Mouse (Mus musculus): ENCODE measurements at regions not wholly inside any gene's neighbourhood (a gene's known extent, or its start where the extent isn't known, plus 50 kb on each side); places are given as distances from the start of the nearest gene placed in this dataset.

DNA sequence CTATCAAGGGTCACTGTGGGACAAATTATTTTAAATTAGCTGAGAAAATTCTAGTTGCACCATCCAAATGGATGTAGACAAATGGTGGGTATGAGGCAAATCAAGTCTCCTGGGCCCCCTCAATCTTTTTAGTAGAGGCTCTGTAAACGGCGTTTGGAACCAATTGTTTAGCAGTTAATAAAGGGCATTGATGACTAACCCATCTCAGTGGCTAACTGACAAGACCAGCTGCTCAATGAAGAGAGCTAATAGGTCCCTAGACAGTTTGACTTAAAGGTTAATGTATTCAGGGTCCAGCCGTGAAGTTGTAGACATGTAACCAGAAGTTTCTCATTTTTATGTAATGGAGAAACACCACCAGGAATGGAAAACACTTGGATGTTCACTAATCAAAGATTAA, 332.6 kb upstream of the Gm21961 start:
- Histone ChIP-seq H3K27ac (no peak overlapping the region), H3K4me3 (no peak overlapping the region)
- DNase-seq (ENCODE audit: low spot score in 2 of 2), result no peak
- TF ChIP-seq CTCF (conservative IDR thresholded peaks at IDR 0.05), result no peak

DNA sequence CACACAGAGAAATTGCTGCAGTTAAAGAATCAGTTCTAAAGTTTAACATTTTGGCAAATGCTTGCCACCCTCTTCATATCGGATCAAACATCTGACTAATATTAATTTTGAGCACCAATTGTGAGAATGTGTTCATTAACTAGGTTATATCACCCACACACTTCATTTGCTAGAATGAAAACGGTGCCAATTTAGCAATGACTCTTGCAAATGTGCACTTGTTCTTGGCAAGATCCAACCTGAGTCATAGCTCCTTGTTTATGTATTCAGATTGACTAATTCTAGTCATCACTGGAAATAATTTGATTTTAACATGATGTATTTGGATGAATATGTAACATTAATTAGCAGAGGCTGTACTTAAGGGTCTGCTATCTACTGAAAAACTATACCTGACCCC, 327.8 kb upstream of the Gm21961 start:
- no peak overlapping the region for H3K4me3 ChIP-seq
- TF ChIP-seq CTCF (conservative IDR thresholded peaks at IDR 0.05), result no peak
- no peak overlapping the region for H3K27ac ChIP-seq
- peak; percentile 62 to 80 for DNase-seq (ENCODE audit: low spot score in 2 of 2)

DNA sequence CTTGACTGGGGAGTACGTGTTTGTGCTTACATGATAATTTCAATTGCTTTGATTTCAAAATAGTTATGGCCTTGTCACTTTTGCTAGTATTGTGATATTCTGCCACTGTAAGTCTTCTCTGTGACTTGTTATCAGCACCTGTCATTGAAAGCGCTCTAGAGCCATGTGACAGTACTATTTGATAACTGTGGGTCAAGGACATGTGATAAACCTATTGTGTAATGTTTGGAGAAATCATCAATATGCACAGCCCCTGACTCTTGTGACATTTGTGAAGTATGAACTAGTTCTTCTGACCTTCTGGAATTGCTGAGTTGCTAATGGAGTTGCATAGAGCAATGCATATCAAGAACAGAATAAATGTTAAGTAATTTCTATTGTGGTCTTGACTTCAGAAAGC, 319.4 kb upstream of the Gm21961 start:
- no peak overlapping the region for H3K4me3 ChIP-seq
- no peak overlapping the region for H3K27ac ChIP-seq
- TF ChIP-seq CTCF (conservative IDR thresholded peaks at IDR 0.05), result no peak
- DNase-seq (ENCODE audit: low spot score in 2 of 2), result no peak

DNA sequence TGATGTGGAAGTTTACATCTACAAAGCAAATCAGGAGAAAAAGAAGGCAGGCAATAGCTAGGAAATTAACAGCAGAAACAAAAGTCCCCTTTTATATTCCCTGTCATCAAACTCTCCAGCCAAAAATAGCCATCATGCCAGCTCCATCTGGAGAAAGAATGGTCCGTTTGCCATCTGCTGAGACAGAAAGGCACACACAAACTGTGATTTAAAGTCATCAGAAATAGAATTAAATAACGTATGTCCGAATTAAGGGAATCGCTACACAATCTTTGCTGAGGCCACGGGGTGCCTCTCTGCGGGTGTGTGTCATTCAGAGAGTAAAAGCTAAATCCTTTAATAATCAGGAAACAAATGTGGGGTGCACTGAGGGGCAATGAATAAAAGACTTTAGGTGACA, 293.4 kb upstream of the Gm21961 start:
- DNase-seq (ENCODE audit: low spot score in 2 of 2), result no peak
- TF ChIP-seq CTCF (conservative IDR thresholded peaks at IDR 0.05), result no peak
- Histone ChIP-seq H3K27ac (no peak overlapping the region), H3K4me3 (no peak overlapping the region)

DNA sequence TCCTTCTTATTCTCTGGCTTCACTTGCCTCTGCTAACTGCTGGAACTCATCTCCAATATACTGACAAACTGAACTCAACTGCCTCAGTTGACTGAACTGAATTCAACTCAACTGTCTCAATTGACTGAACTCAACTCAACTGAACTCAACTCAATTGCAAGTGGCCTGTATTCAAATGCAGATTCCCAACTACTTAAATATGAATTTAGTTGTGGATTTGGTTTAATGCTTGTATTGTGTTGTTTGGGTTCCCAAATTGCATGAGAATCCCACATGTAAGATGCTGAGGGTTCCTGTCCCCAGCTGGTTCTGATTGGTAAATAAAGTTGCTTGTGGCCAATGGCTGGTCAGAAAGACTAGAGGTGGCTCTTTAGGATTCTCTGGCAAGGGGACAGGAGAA, 244.1 kb upstream of the Gm21961 start:
- H3K27ac ChIP-seq, result no peak overlapping the region
- no peak for DNase-seq (ENCODE audit: low spot score in 2 of 2)
- no peak for TF ChIP-seq CTCF (conservative IDR thresholded peaks at IDR 0.05)
- H3K4me3 ChIP-seq, result no peak overlapping the region

DNA sequence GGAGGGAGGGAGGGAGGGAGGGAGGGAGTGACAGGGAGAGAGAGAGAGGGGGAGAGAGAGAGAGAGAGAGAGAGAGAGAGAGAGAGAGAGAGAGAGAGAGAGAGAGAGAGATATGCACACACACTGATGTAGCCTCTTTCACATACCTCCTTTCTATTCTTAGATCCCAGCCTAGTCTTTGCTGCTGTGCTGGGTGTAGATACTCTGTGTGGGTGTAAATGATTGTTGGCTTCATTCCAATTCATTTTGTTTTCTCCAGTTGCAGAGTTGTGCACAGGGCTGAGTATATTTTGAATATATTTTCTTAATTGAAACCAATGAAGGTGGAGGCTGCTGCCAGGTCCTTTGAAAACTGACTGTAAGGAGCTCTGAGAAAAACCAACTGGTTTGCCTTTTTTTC, 207.8 kb upstream of the Gm21961 start:
- no peak for TF ChIP-seq CTCF (conservative IDR thresholded peaks at IDR 0.05)
- no peak overlapping the region for H3K27ac ChIP-seq
- no peak for DNase-seq (ENCODE audit: low spot score in 2 of 2)
- no peak overlapping the region for H3K4me3 ChIP-seq

DNA sequence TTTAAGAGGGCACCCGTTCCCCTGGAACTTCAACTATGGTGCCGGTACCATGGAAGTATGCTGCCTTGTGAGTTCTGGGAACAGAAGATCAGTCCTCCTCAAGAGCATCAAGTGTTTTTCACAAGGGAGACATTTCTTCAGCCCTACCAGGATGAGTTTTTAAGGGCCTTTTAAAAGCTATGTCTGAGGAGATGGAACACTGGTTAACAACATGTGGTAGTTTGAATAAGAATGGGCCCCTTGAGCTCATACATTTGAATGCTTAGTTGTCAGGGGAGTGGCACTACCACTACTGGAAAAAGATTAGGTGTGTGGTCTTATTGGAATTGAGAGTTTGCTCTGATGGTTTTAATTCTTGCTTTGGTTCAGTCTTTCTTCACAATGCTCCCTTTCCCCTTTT, 203.2 kb upstream of the Gm21961 start:
- Histone ChIP-seq H3K27ac (no peak overlapping the region), H3K4me3 (no peak overlapping the region)
- DNase-seq (ENCODE audit: low spot score in 2 of 2), result no peak
- no peak for TF ChIP-seq CTCF (conservative IDR thresholded peaks at IDR 0.05)

DNA sequence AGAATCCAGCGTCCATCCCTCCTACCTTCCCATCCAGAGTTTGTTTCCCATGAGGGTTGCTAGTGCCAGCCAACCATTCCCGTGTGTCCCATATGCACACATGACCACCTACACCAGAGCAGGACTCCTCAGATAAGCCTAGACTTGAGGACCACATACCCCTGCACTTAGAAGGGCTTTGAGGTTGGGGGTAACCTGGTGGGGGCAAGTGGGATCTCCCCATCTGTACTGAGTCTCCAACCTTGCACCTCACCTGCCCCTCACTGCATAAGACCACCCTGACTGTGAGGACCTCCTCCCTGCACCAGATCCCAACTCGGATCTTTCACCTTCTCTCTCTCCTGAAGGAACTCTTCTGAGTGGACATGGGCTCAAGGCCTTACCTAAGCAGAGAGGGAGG, 181.6 kb upstream of the Gm21961 start:
- no peak for DNase-seq (ENCODE audit: low spot score in 2 of 2)
- Histone ChIP-seq H3K4me3 (no peak overlapping the region), H3K27ac (no peak overlapping the region)
- TF ChIP-seq CTCF (conservative IDR thresholded peaks at IDR 0.05), result no peak

DNA sequence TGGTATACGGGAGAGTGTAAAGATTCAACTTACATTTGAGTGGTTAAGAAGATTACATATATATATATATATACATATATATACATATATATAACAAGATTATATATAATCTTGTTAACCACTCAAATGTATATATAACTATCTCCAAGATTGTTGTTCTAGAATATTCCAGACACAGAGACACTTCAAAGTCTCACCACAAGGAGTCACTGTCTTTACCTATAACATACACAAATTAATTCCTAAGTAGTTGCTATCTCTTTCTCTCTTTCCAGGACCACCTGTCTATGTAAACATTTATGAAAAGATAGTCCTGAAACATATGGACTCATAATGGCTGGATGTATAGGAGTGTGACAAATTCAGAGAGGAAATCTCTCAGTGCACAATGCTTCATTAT, 178.9 kb upstream of the Gm21961 start:
- no peak for DNase-seq (ENCODE audit: low spot score in 2 of 2)
- Histone ChIP-seq H3K27ac (no peak overlapping the region), H3K4me3 (no peak overlapping the region)
- TF ChIP-seq CTCF (conservative IDR thresholded peaks at IDR 0.05), result peak; percentile 71

Data from layer of hippocampus, adult 2 months (tissue).